Mouse (Mus musculus): ENCODE results near the gene Cdkn2b. TPM values are rescaled to one million over a fixed set of nuclear protein-coding genes. Genes with fewer than 3 reads are reported as not detected.

Cdkn2b gene
- polyA plus RNA-seq, 1 experiment from 2014 or later = 67.2 TPM

- H3K36me3 ChIP-seq (ENCODE audit: control insufficient read depth, insufficient read depth) = no peaks in the 10 kb centered on the region
- WGBS = 1% methylated on average over 86 of the region's 117 CpGs
- no peak within 1 kb of the TSS for H3K27ac ChIP-seq (ENCODE audit: low read depth, low read length)
- no peaks in the 10 kb centered on the region for H3K4me1 ChIP-seq (replicated peaks; ENCODE audit: control insufficient read depth, insufficient read depth, low read length)
- H3K4me3 ChIP-seq (ENCODE audit: low read depth, low read length) = peak within 1 kb of the TSS; percentile 69
- H3K9me3 ChIP-seq (ENCODE audit: control insufficient read depth) = no peaks in the 10 kb centered on the region
- TF ChIP-seq CTCF (IDR thresholded peaks at IDR 0.05; ENCODE audit: low read depth) = peak; percentile 59
- peak; percentile 75 for ATAC-seq
- peak within 1 kb of the TSS; percentile 37 for H3K9ac ChIP-seq (ENCODE audit: low read depth, low read length)
- H3K4me2 ChIP-seq (replicated peaks; ENCODE audit: low read depth) = peak within 1 kb of the TSS; percentile 95
- H3K27me3 ChIP-seq (replicated peaks; ENCODE audit: control insufficient read depth, insufficient read depth, low read length) = peaks cover 88% of the 10 kb centered on the region
These were observed 16.1 kb downstream of the Cdkn2b start, which contains the start of gene Cdkn2a for GRCm38 (mm10) chr4:89294486-89295440. Gene Cdkn2a, minus strand, starts transcription at chr4:89294653.

- TF ChIP-seq CTCF (IDR thresholded peaks at IDR 0.05; ENCODE audit: low read depth) = no peak
- Histone ChIP-seq H3K27ac (ENCODE audit: low read depth, low read length) (no peak overlapping the region), H3K36me3 (ENCODE audit: control insufficient read depth, insufficient read depth) (no peaks in the 10 kb centered on the region), H3K9ac (ENCODE audit: low read depth, low read length) (0 out of 2 replicates have a peak overlapping the region, but pooled peaks have one; percentile 37), H3K4me2 (replicated peaks; ENCODE audit: low read depth) (peak overlapping the region; percentile 95), H3K4me1 (replicated peaks; ENCODE audit: control insufficient read depth, insufficient read depth, low read length) (no peaks in the 10 kb centered on the region), H3K4me3 (ENCODE audit: low read depth, low read length) (peak overlapping the region; percentile 69), H3K27me3 (replicated peaks; ENCODE audit: control insufficient read depth, insufficient read depth, low read length) (peaks cover 89% of the 10 kb centered on the region), H3K9me3 (ENCODE audit: control insufficient read depth) (no peaks in the 10 kb centered on the region)
- no peak for ATAC-seq
- WGBS = 1% methylated on average over 26 of the region's 26 CpGs
These were observed 16.8 kb downstream of the Cdkn2b start for GRCm38 (mm10) chr4:89294091-89294485.

GRCm38 (mm10) chr4:89293516-89293915, 17.3 kb downstream of the Cdkn2b start:
- Histone ChIP-seq H3K9me3 (ENCODE audit: control insufficient read depth) (no peaks in the 10 kb centered on the region), H3K4me1 (replicated peaks; ENCODE audit: control insufficient read depth, insufficient read depth, low read length) (no peaks in the 10 kb centered on the region), H3K4me2 (replicated peaks; ENCODE audit: low read depth) (no peak overlapping the region), H3K4me3 (ENCODE audit: low read depth, low read length) (no peak overlapping the region), H3K27ac (ENCODE audit: low read depth, low read length) (no peak overlapping the region), H3K36me3 (ENCODE audit: control insufficient read depth, insufficient read depth) (no peaks in the 10 kb centered on the region), H3K27me3 (replicated peaks; ENCODE audit: control insufficient read depth, insufficient read depth, low read length) (peaks cover 93% of the 10 kb centered on the region), H3K9ac (ENCODE audit: low read depth, low read length) (no peak overlapping the region)
- no peak for TF ChIP-seq CTCF (IDR thresholded peaks at IDR 0.05; ENCODE audit: low read depth)
- WGBS = 25% methylated on average over 7 of the region's 7 CpGs
- no peak for ATAC-seq

GRCm38 (mm10) chr4:89289028-89289427, 21.8 kb downstream of the Cdkn2b start:
- TF ChIP-seq CTCF (IDR thresholded peaks at IDR 0.05; ENCODE audit: low read depth) = no peak
- H3K9ac ChIP-seq (ENCODE audit: low read depth, low read length) = no peak overlapping the region
- H3K4me2 ChIP-seq (replicated peaks; ENCODE audit: low read depth) = no peak overlapping the region
- peaks cover 85% of the 10 kb centered on the region for H3K27me3 ChIP-seq (replicated peaks; ENCODE audit: control insufficient read depth, insufficient read depth, low read length)
- 4% methylated on average over 4 of the region's 4 CpGs for WGBS
- no peaks in the 10 kb centered on the region for H3K9me3 ChIP-seq (ENCODE audit: control insufficient read depth)
- no peak overlapping the region for H3K4me3 ChIP-seq (ENCODE audit: low read depth, low read length)
- no peaks in the 10 kb centered on the region for H3K36me3 ChIP-seq (ENCODE audit: control insufficient read depth, insufficient read depth)
- no peaks in the 10 kb centered on the region for H3K4me1 ChIP-seq (replicated peaks; ENCODE audit: control insufficient read depth, insufficient read depth, low read length)
- H3K27ac ChIP-seq (ENCODE audit: low read depth, low read length) = no peak overlapping the region
- ATAC-seq = no peak

- no peak overlapping the region for H3K27ac ChIP-seq (ENCODE audit: low read depth, low read length)
- 10% methylated on average over 1 of the region's 1 CpGs for WGBS
- H3K36me3 ChIP-seq (ENCODE audit: control insufficient read depth, insufficient read depth) = no peaks in the 10 kb centered on the region
- peaks cover 81% of the 10 kb centered on the region for H3K27me3 ChIP-seq (replicated peaks; ENCODE audit: control insufficient read depth, insufficient read depth, low read length)
- no peaks in the 10 kb centered on the region for H3K4me1 ChIP-seq (replicated peaks; ENCODE audit: control insufficient read depth, insufficient read depth, low read length)
- H3K4me3 ChIP-seq (ENCODE audit: low read depth, low read length) = no peak overlapping the region
- no peak overlapping the region for H3K9ac ChIP-seq (ENCODE audit: low read depth, low read length)
- no peak for TF ChIP-seq CTCF (IDR thresholded peaks at IDR 0.05; ENCODE audit: low read depth)
- no peak for ATAC-seq
- no peak overlapping the region for H3K4me2 ChIP-seq (replicated peaks; ENCODE audit: low read depth)
- H3K9me3 ChIP-seq (ENCODE audit: control insufficient read depth) = no peaks in the 10 kb centered on the region
These were observed 24.3 kb downstream of the Cdkn2b start for GRCm38 (mm10) chr4:89286566-89286965.

GRCm38 (mm10) chr4:89285688-89286087, 25.2 kb downstream of the Cdkn2b start:
- H3K27me3 ChIP-seq (replicated peaks; ENCODE audit: control insufficient read depth, insufficient read depth, low read length) = peaks cover 81% of the 10 kb centered on the region
- no peaks in the 10 kb centered on the region for H3K4me1 ChIP-seq (replicated peaks; ENCODE audit: control insufficient read depth, insufficient read depth, low read length)
- 43% methylated on average over 7 of the region's 7 CpGs for WGBS
- H3K9ac ChIP-seq (ENCODE audit: low read depth, low read length) = no peak overlapping the region
- ATAC-seq = no peak
- no peak overlapping the region for H3K27ac ChIP-seq (ENCODE audit: low read depth, low read length)
- no peak for TF ChIP-seq CTCF (IDR thresholded peaks at IDR 0.05; ENCODE audit: low read depth)
- no peak overlapping the region for H3K4me3 ChIP-seq (ENCODE audit: low read depth, low read length)
- no peak overlapping the region for H3K4me2 ChIP-seq (replicated peaks; ENCODE audit: low read depth)
- no peaks in the 10 kb centered on the region for H3K36me3 ChIP-seq (ENCODE audit: control insufficient read depth, insufficient read depth)
- H3K9me3 ChIP-seq (ENCODE audit: control insufficient read depth) = no peaks in the 10 kb centered on the region
